Mouse (Mus musculus): ENCODE measurements around the gene Sirt4.

GRCm38 (mm10) chr5:115514346-115514745, 29.8 kb upstream of the Sirt4 start:
- TF ChIP-seq CTCF (IDR thresholded peaks at IDR 0.05; ENCODE audit: low read depth, low read length) (no peak), POLR2A (IDR thresholded peaks at IDR 0.05; ENCODE audit: insufficient read depth, low read length) (no peak), EP300 (IDR thresholded peaks at IDR 0.05; ENCODE audit: insufficient read depth, low read depth, low read length) (no peak)

All from ES-Bruce4 (cell line).